Mouse (Mus musculus): ENCODE data around the gene Actl6b.

The Actl6b gene

GRCm38 (mm10) chr5:137565744-137566143 is 12.4 kb downstream of the Actl6b start:
- DNase-seq (ENCODE audit: low spot score): no peak

- DNase-seq (ENCODE audit: low spot score): no peak
Observed at GRCm38 (mm10) chr5:137566416-137566815, 13.1 kb downstream of the Actl6b start.

GRCm38 (mm10) chr5:137568223-137568798 is 15.0 kb downstream of the Actl6b start:
- DNase-seq (ENCODE audit: low spot score): no peak

GRCm38 (mm10) chr5:137569031-137569430 is 15.7 kb downstream of the Actl6b start:
- DNase-seq (ENCODE audit: low spot score): no peak

GRCm38 (mm10) chr5:137569665-137570064 is 16.3 kb downstream of the Actl6b start, which contains the start of gene Tfr2:
Tfr2 (plus strand) TSS chr5:137569840.
- DNase-seq (ENCODE audit: low spot score): peak; percentile 87

GRCm38 (mm10) chr5:137570181-137570580 is 16.9 kb downstream of the Actl6b start:
- no peak for DNase-seq (ENCODE audit: low spot score)

GRCm38 (mm10) chr5:137570691-137571586 is 17.6 kb downstream of the Actl6b start:
- peak; percentile 46 for DNase-seq (ENCODE audit: low spot score)

GRCm38 (mm10) chr5:137574470-137574901 is 21.2 kb downstream of the Actl6b start:
- DNase-seq (ENCODE audit: low spot score): no peak

GRCm38 (mm10) chr5:137580246-137580645 is 26.9 kb downstream of the Actl6b start:
- DNase-seq (ENCODE audit: low spot score): no peak

- no peak for DNase-seq (ENCODE audit: low spot score)
Observed at GRCm38 (mm10) chr5:137582702-137583101, 29.4 kb downstream of the Actl6b start.

GRCm38 (mm10) chr5:137583670-137584169 is 30.4 kb downstream of the Actl6b start:
- no peak for DNase-seq (ENCODE audit: low spot score)

- DNase-seq (ENCODE audit: low spot score): peak; percentile 26
Observed at GRCm38 (mm10) chr5:137584976-137585375, 31.7 kb downstream of the Actl6b start.

GRCm38 (mm10) chr5:137590507-137590906 is 37.2 kb downstream of the Actl6b start:
- DNase-seq (ENCODE audit: low spot score): no peak

- no peak for DNase-seq (ENCODE audit: low spot score)
Observed at GRCm38 (mm10) chr5:137595921-137596320, 42.6 kb downstream of the Actl6b start.

GRCm38 (mm10) chr5:137596601-137597261 is 43.4 kb downstream of the Actl6b start:
- no peak for DNase-seq (ENCODE audit: low spot score)

- no peak for DNase-seq (ENCODE audit: low spot score)
Observed at GRCm38 (mm10) chr5:137597625-137598024, 44.3 kb downstream of the Actl6b start.

GRCm38 (mm10) chr5:137598100-137598826 is 44.9 kb downstream of the Actl6b start:
- no peak for DNase-seq (ENCODE audit: low spot score)

- no peak for DNase-seq (ENCODE audit: low spot score)
Observed at GRCm38 (mm10) chr5:137599600-137599999, 46.3 kb downstream of the Actl6b start.

- no peak for DNase-seq (ENCODE audit: low spot score)
Observed at GRCm38 (mm10) chr5:137600281-137600618, 46.9 kb downstream of the Actl6b start.

- peak; percentile 97 for DNase-seq (ENCODE audit: low spot score)
Observed at GRCm38 (mm10) chr5:137600619-137601364, 47.5 kb downstream of the Actl6b start, which contains the start of gene Mospd3. Mospd3 (minus strand) TSS chr5:137601058.

- no peak for DNase-seq (ENCODE audit: low spot score)
Observed at GRCm38 (mm10) chr5:137601365-137601729, 48.0 kb downstream of the Actl6b start.
